Mouse (Mus musculus): ENCODE data around the gene Nfkbil1. TPM values are rescaled to one million over a fixed set of nuclear protein-coding genes. Genes with fewer than 3 reads are reported as not detected.
A peak's percentile ranks its signal among the peaks of the same experiment; 100 is the strongest.

Nfkbil1 gene
- polyA plus RNA-seq, 1 experiment, result 57.1 TPM

DNA sequence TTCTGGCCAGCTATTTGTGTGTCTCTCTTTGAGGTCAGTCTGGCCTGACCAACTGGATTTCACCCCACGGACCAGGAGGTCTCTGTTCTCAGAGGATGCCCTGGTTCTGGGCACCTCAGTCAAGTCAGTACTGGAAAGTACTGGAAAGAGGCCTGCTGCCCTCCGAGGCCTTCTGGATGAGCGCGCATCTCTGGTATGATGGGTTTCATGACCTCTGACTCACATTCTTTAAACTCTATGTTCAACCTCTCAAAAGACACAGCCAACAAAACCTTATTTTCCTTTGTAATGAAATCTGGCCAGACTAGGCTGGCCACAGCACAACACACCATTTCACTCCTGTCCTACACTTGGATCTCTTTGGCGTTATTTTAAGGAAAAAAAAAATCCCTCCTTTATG, 10.1 kb downstream of the Nfkbil1 start:
- TF ChIP-seq GATA1 (IDR thresholded peaks at IDR 0.05; ENCODE audit: borderline replicate concordance, low read length) (no peak), FLI1 (IDR thresholded peaks at IDR 0.05; ENCODE audit: low read length) (no peak)
- no peaks in the 10 kb centered on the region for H3K27me3 ChIP-seq (replicated peaks)
- H3K9me3 ChIP-seq, result no peaks in the 10 kb centered on the region
- peaks cover 88% of the 10 kb centered on the region for H3K4me1 ChIP-seq
- peaks cover 80% of the 10 kb centered on the region for H3K36me3 ChIP-seq (replicated peaks; ENCODE audit: low read length)
- H3K4me3 ChIP-seq (replicated peaks), result no peak overlapping the region

DNA sequence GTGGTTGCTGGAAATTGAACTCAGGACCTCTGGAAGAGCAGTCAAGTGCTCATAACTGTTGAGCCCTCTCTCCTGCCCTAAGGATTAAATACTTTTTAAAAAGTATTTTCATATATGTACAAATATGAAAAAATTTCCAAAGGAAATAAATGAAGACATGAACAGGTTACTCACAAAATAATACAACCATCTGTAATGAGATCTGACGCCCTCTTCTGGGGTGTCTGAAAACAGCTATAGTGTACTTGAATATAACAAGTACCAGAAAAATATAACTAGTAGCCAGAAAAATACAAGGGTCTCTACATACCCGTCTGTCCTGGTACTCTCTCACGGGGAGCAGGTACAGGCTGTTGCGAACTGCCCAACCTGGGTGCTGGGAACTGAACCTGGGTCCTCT, 11.0 kb downstream of the Nfkbil1 start:
- Histone ChIP-seq H3K4me1 (peaks cover 90% of the 10 kb centered on the region), H3K4me3 (replicated peaks) (no peak overlapping the region), H3K27me3 (replicated peaks) (no peaks in the 10 kb centered on the region), H3K9me3 (no peaks in the 10 kb centered on the region), H3K36me3 (replicated peaks; ENCODE audit: low read length) (peaks cover 80% of the 10 kb centered on the region)
- TF ChIP-seq GATA1 (IDR thresholded peaks at IDR 0.05; ENCODE audit: borderline replicate concordance, low read length) (no peak), FLI1 (IDR thresholded peaks at IDR 0.05; ENCODE audit: low read length) (no peak)

- H3K4me3 ChIP-seq (replicated peaks), result peak overlapping the region; percentile 80
- H3K36me3 ChIP-seq (replicated peaks; ENCODE audit: low read length), result peaks cover 56% of the 10 kb centered on the region
- H3K27me3 ChIP-seq (replicated peaks), result no peaks in the 10 kb centered on the region
- TF ChIP-seq GATA1 (IDR thresholded peaks at IDR 0.05; ENCODE audit: borderline replicate concordance, low read length) (peak; percentile 71; the same call in 1 of the 3 replicates), FLI1 (IDR thresholded peaks at IDR 0.05; ENCODE audit: low read length) (no peak)
- peaks cover 92% of the 10 kb centered on the region for H3K4me1 ChIP-seq
- no peaks in the 10 kb centered on the region for H3K9me3 ChIP-seq
These were observed 13.3 kb downstream of the Nfkbil1 start for GRCm38 (mm10) chr17:35222299-35222698.

GRCm38 (mm10) chr17:35220156-35220952, 15.2 kb downstream of the Nfkbil1 start, which contains the start of gene Gm16181:
TSS of gene Gm16181 (plus strand) at chr17:35220834.
- Histone ChIP-seq H3K9me3 (no peaks in the 10 kb centered on the region), H3K36me3 (replicated peaks; ENCODE audit: low read length) (peaks cover 42% of the 10 kb centered on the region), H3K4me3 (replicated peaks) (peak within 1 kb of the TSS; percentile 81), H3K27me3 (replicated peaks) (no peaks in the 10 kb centered on the region), H3K4me1 (peaks cover 90% of the 10 kb centered on the region)
- TF ChIP-seq GATA1 (IDR thresholded peaks at IDR 0.05; ENCODE audit: borderline replicate concordance, low read length), result no peak
- TF ChIP-seq FLI1 (IDR thresholded peaks at IDR 0.05; ENCODE audit: low read length), result no peak

GRCm38 (mm10) chr17:35219601-35220041, 16.0 kb downstream of the Nfkbil1 start:
- TF ChIP-seq FLI1 (IDR thresholded peaks at IDR 0.05; ENCODE audit: low read length), result no peak
- no peak for TF ChIP-seq GATA1 (IDR thresholded peaks at IDR 0.05; ENCODE audit: borderline replicate concordance, low read length)
- no peaks in the 10 kb centered on the region for H3K27me3 ChIP-seq (replicated peaks)
- H3K4me3 ChIP-seq (replicated peaks), result peak overlapping the region; percentile 81
- H3K4me1 ChIP-seq, result peaks cover 90% of the 10 kb centered on the region
- H3K36me3 ChIP-seq (replicated peaks; ENCODE audit: low read length), result peaks cover 36% of the 10 kb centered on the region
- no peaks in the 10 kb centered on the region for H3K9me3 ChIP-seq

DNA sequence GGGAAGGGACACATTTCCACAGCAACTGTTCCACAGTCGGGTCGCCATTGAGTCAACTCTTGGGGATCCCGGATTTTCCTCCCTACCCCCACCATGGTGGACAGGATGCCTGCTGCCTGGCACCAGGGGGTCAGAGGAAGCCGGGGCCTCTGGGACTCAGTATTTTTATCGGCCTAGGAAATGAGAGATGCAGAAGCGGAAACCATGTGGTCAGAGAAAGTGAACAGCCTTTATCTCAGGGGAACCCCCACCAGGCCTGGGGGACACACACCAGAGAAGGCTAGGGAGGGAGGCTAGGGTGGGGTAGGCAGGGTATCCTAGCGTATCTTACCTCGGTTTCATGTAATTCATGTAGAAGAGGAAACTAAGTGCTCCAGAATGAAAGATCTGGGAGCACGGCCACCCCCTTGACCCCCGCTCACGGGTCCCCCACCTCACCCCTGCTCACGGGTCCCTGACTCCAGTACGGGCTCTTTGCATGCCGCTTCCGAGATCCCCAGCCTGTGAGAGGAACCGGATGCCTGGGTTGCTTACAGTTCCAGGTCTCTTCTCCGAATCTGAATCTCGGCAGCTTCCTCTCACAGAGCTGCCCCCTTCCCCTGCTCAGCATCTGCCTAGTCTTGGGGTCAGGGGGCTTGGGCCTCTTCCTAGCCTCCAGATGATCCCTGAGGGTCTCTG, 16.9 kb downstream of the Nfkbil1 start:
- Histone ChIP-seq H3K27me3 (replicated peaks) (no peaks in the 10 kb centered on the region), H3K4me3 (replicated peaks) (peak overlapping the region; percentile 81), H3K9me3 (no peaks in the 10 kb centered on the region), H3K36me3 (replicated peaks; ENCODE audit: low read length) (peaks cover 34% of the 10 kb centered on the region), H3K4me1 (peaks cover 93% of the 10 kb centered on the region)
- TF ChIP-seq FLI1 (IDR thresholded peaks at IDR 0.05; ENCODE audit: low read length) (no peak), GATA1 (IDR thresholded peaks at IDR 0.05; ENCODE audit: borderline replicate concordance, low read length) (no peak; the same call in 2 of the 3 replicates)

- Histone ChIP-seq H3K36me3 (replicated peaks; ENCODE audit: low read length) (peaks cover 2% of the 10 kb centered on the region), H3K27me3 (replicated peaks) (no peaks in the 10 kb centered on the region), H3K4me3 (replicated peaks) (no peak overlapping the region), H3K4me1 (peaks cover 75% of the 10 kb centered on the region), H3K9me3 (no peaks in the 10 kb centered on the region)
- TF ChIP-seq FLI1 (IDR thresholded peaks at IDR 0.05; ENCODE audit: low read length), result no peak
- no peak for TF ChIP-seq GATA1 (IDR thresholded peaks at IDR 0.05; ENCODE audit: borderline replicate concordance, low read length)
These were observed 22.5 kb downstream of the Nfkbil1 start for GRCm38 (mm10) chr17:35213071-35213470.

GRCm38 (mm10) chr17:35210593-35210992, 25.0 kb downstream of the Nfkbil1 start:
- H3K4me1 ChIP-seq, result peaks cover 58% of the 10 kb centered on the region

GRCm38 (mm10) chr17:35209785-35210535, 25.6 kb downstream of the Nfkbil1 start:
- Histone ChIP-seq H3K9me3 (no peaks in the 10 kb centered on the region), H3K4me3 (replicated peaks) (peak overlapping the region; percentile 73), H3K36me3 (replicated peaks; ENCODE audit: low read length) (no peaks in the 10 kb centered on the region), H3K4me1 (peaks cover 57% of the 10 kb centered on the region), H3K27me3 (replicated peaks) (peaks cover under 1% of the 10 kb centered on the region)
- no peak for TF ChIP-seq FLI1 (IDR thresholded peaks at IDR 0.05; ENCODE audit: low read length)
- TF ChIP-seq GATA1 (IDR thresholded peaks at IDR 0.05; ENCODE audit: borderline replicate concordance, low read length), result no peak

More at GRCm38 (mm10) chr17:35210593-35210992, 25.0 kb downstream of the Nfkbil1 start:
- H3K9me3 ChIP-seq, result no peaks in the 10 kb centered on the region
- H3K4me3 ChIP-seq (replicated peaks), result no peak overlapping the region
- H3K27me3 ChIP-seq (replicated peaks), result no peaks in the 10 kb centered on the region
- H3K36me3 ChIP-seq (replicated peaks; ENCODE audit: low read length), result no peaks in the 10 kb centered on the region
- no peak for TF ChIP-seq GATA1 (IDR thresholded peaks at IDR 0.05; ENCODE audit: borderline replicate concordance, low read length)
- no peak for TF ChIP-seq FLI1 (IDR thresholded peaks at IDR 0.05; ENCODE audit: low read length)

Data from megakaryocyte, embryonic 14.5 days (primary cell).